Mouse (Mus musculus): ENCODE measurements around the gene Il4ra. TPM values are rescaled to one million over a fixed set of nuclear protein-coding genes. Genes with fewer than 3 reads are reported as not detected.

Gene Il4ra
- polyA plus RNA-seq, 1 experiment from 2014 or later: 13.1 TPM

- Histone ChIP-seq H3K4me2 (replicated peaks; ENCODE audit: low read depth, low read length) (no peak overlapping the region), H3K9ac (replicated peaks; ENCODE audit: low read length) (no peak overlapping the region), H3K27me3 (ENCODE audit: insufficient read depth, low read length) (no peaks in the 10 kb centered on the region), H3K4me1 (ENCODE audit: insufficient read depth, low read length) (peaks cover 2% of the 10 kb centered on the region; the same call in 1 of the 2 replicates), H3K9me3 (ENCODE audit: low read length) (0 out of 2 replicates have a peak, but pooled peaks cover 2% of the 10 kb centered on the region), H3K27ac (ENCODE audit: low read length) (no peak overlapping the region), H3K36me3 (ENCODE audit: insufficient read depth, low read length) (no peaks in the 10 kb centered on the region), H3K4me3 (ENCODE audit: low read length) (no peak overlapping the region)
- no peak for ATAC-seq (ENCODE audit: low FRiP score, low TSS enrichment)
- WGBS: 79% methylated on average over 6 of the region's 6 CpGs
Measured at GRCm38 (mm10) chr7:125517470-125517869, 34.5 kb upstream of the Il4ra start.

- ATAC-seq (ENCODE audit: low FRiP score, low TSS enrichment): no peak
- 82% methylated on average over 3 of the region's 3 CpGs for WGBS
- no peak overlapping the region for H3K9ac ChIP-seq (replicated peaks; ENCODE audit: low read length)
Measured at GRCm38 (mm10) chr7:125519715-125520114, 32.2 kb upstream of the Il4ra start.

GRCm38 (mm10) chr7:125523051-125523450, 28.9 kb upstream of the Il4ra start:
- WGBS: 60% methylated on average over 3 of the region's 3 CpGs
- H3K9me3 ChIP-seq (ENCODE audit: low read length): no peaks in the 10 kb centered on the region
- H3K27ac ChIP-seq (ENCODE audit: low read length): no peak overlapping the region
- no peaks in the 10 kb centered on the region for H3K36me3 ChIP-seq (ENCODE audit: insufficient read depth, low read length)
- no peaks in the 10 kb centered on the region for H3K4me1 ChIP-seq (ENCODE audit: insufficient read depth, low read length)
- no peak overlapping the region for H3K4me2 ChIP-seq (replicated peaks; ENCODE audit: low read depth, low read length)
- H3K9ac ChIP-seq (replicated peaks; ENCODE audit: low read length): no peak overlapping the region
- H3K27me3 ChIP-seq (ENCODE audit: insufficient read depth, low read length): no peaks in the 10 kb centered on the region
- no peak overlapping the region for H3K4me3 ChIP-seq (ENCODE audit: low read length)
- no peak for ATAC-seq (ENCODE audit: low FRiP score, low TSS enrichment)

More at GRCm38 (mm10) chr7:125519715-125520114, 32.2 kb upstream of the Il4ra start:
- Histone ChIP-seq H3K4me2 (replicated peaks; ENCODE audit: low read depth, low read length) (no peak overlapping the region), H3K27me3 (ENCODE audit: insufficient read depth, low read length) (no peaks in the 10 kb centered on the region), H3K27ac (ENCODE audit: low read length) (no peak overlapping the region), H3K4me1 (ENCODE audit: insufficient read depth, low read length) (peaks cover 2% of the 10 kb centered on the region; the same call in 1 of the 2 replicates), H3K9me3 (ENCODE audit: low read length) (no peaks in the 10 kb centered on the region), H3K36me3 (ENCODE audit: insufficient read depth, low read length) (no peaks in the 10 kb centered on the region), H3K4me3 (ENCODE audit: low read length) (no peak overlapping the region)

GRCm38 (mm10) chr7:125527186-125527585, 24.7 kb upstream of the Il4ra start:
- no peaks in the 10 kb centered on the region for H3K36me3 ChIP-seq (ENCODE audit: insufficient read depth, low read length)
- ATAC-seq (ENCODE audit: low FRiP score, low TSS enrichment): no peak
- H3K27me3 ChIP-seq (ENCODE audit: insufficient read depth, low read length): no peaks in the 10 kb centered on the region
- H3K4me2 ChIP-seq (replicated peaks; ENCODE audit: low read depth, low read length): no peak overlapping the region
- H3K9ac ChIP-seq (replicated peaks; ENCODE audit: low read length): no peak overlapping the region
- H3K4me3 ChIP-seq (ENCODE audit: low read length): no peak overlapping the region
- 85% methylated on average over 6 of the region's 6 CpGs for WGBS
- H3K4me1 ChIP-seq (ENCODE audit: insufficient read depth, low read length): no peaks in the 10 kb centered on the region
- H3K27ac ChIP-seq (ENCODE audit: low read length): no peak overlapping the region
- no peaks in the 10 kb centered on the region for H3K9me3 ChIP-seq (ENCODE audit: low read length)

GRCm38 (mm10) chr7:125527901-125528580, 23.9 kb upstream of the Il4ra start:
- Histone ChIP-seq H3K4me1 (ENCODE audit: insufficient read depth, low read length) (no peaks in the 10 kb centered on the region), H3K27me3 (ENCODE audit: insufficient read depth, low read length) (no peaks in the 10 kb centered on the region), H3K9ac (replicated peaks; ENCODE audit: low read length) (no peak overlapping the region), H3K4me3 (ENCODE audit: low read length) (no peak overlapping the region), H3K9me3 (ENCODE audit: low read length) (no peaks in the 10 kb centered on the region), H3K4me2 (replicated peaks; ENCODE audit: low read depth, low read length) (no peak overlapping the region), H3K27ac (ENCODE audit: low read length) (no peak overlapping the region), H3K36me3 (ENCODE audit: insufficient read depth, low read length) (no peaks in the 10 kb centered on the region)
- ATAC-seq (ENCODE audit: low FRiP score, low TSS enrichment): no peak
- WGBS: 83% methylated on average over 9 of the region's 9 CpGs

GRCm38 (mm10) chr7:125539351-125539750, 12.6 kb upstream of the Il4ra start:
- WGBS: 85% methylated on average over 3 of the region's 3 CpGs
- Histone ChIP-seq H3K9ac (replicated peaks; ENCODE audit: low read length) (no peak overlapping the region), H3K27ac (ENCODE audit: low read length) (no peak overlapping the region), H3K9me3 (ENCODE audit: low read length) (peaks cover 4% of the 10 kb centered on the region), H3K4me2 (replicated peaks; ENCODE audit: low read depth, low read length) (no peak overlapping the region), H3K36me3 (ENCODE audit: insufficient read depth, low read length) (no peaks in the 10 kb centered on the region), H3K4me3 (ENCODE audit: low read length) (no peak overlapping the region), H3K4me1 (ENCODE audit: insufficient read depth, low read length) (no peaks in the 10 kb centered on the region), H3K27me3 (ENCODE audit: insufficient read depth, low read length) (no peaks in the 10 kb centered on the region)
- no peak for ATAC-seq (ENCODE audit: low FRiP score, low TSS enrichment)

GRCm38 (mm10) chr7:125541026-125541425, 10.9 kb upstream of the Il4ra start:
- H3K4me1 ChIP-seq (ENCODE audit: insufficient read depth, low read length): no peaks in the 10 kb centered on the region
- no peak for ATAC-seq (ENCODE audit: low FRiP score, low TSS enrichment)
- H3K4me3 ChIP-seq (ENCODE audit: low read length): no peak overlapping the region
- no peaks in the 10 kb centered on the region for H3K27me3 ChIP-seq (ENCODE audit: insufficient read depth, low read length)
- no peaks in the 10 kb centered on the region for H3K36me3 ChIP-seq (ENCODE audit: insufficient read depth, low read length)
- H3K27ac ChIP-seq (ENCODE audit: low read length): no peak overlapping the region
- H3K9me3 ChIP-seq (ENCODE audit: low read length): no peaks in the 10 kb centered on the region
- 85% methylated on average over 1 of the region's 1 CpGs for whole genome bisulfite sequencing
- no peak overlapping the region for H3K9ac ChIP-seq (replicated peaks; ENCODE audit: low read length)
- no peak overlapping the region for H3K4me2 ChIP-seq (replicated peaks; ENCODE audit: low read depth, low read length)

GRCm38 (mm10) chr7:125541821-125542220, 10.1 kb upstream of the Il4ra start:
- H3K9ac ChIP-seq (replicated peaks; ENCODE audit: low read length): no peak overlapping the region
- ATAC-seq (ENCODE audit: low FRiP score, low TSS enrichment): no peak
- no peak overlapping the region for H3K4me2 ChIP-seq (replicated peaks; ENCODE audit: low read depth, low read length)
- no peak overlapping the region for H3K27ac ChIP-seq (ENCODE audit: low read length)
- H3K27me3 ChIP-seq (ENCODE audit: insufficient read depth, low read length): no peaks in the 10 kb centered on the region
- H3K4me3 ChIP-seq (ENCODE audit: low read length): no peak overlapping the region
- WGBS: 91% methylated on average over 2 of the region's 2 CpGs
- H3K36me3 ChIP-seq (ENCODE audit: insufficient read depth, low read length): no peaks in the 10 kb centered on the region
- no peaks in the 10 kb centered on the region for H3K9me3 ChIP-seq (ENCODE audit: low read length)
- H3K4me1 ChIP-seq (ENCODE audit: insufficient read depth, low read length): no peaks in the 10 kb centered on the region

- Histone ChIP-seq H3K9me3 (ENCODE audit: low read length) (no peaks in the 10 kb centered on the region), H3K9ac (replicated peaks; ENCODE audit: low read length) (no peak overlapping the region), H3K36me3 (ENCODE audit: insufficient read depth, low read length) (no peaks in the 10 kb centered on the region), H3K4me3 (ENCODE audit: low read length) (no peak overlapping the region), H3K27me3 (ENCODE audit: insufficient read depth, low read length) (no peaks in the 10 kb centered on the region), H3K4me1 (ENCODE audit: insufficient read depth, low read length) (no peaks in the 10 kb centered on the region), H3K27ac (ENCODE audit: low read length) (no peak overlapping the region), H3K4me2 (replicated peaks; ENCODE audit: low read depth, low read length) (no peak overlapping the region)
- 84% methylated on average over 11 of the region's 11 CpGs for WGBS
- ATAC-seq (ENCODE audit: low FRiP score, low TSS enrichment): no peak
Measured at GRCm38 (mm10) chr7:125542335-125543050, 9.4 kb upstream of the Il4ra start.

- WGBS: 52% methylated on average over 3 of the region's 3 CpGs
- Histone ChIP-seq H3K9me3 (ENCODE audit: low read length) (no peaks in the 10 kb centered on the region), H3K27ac (ENCODE audit: low read length) (no peak overlapping the region), H3K36me3 (ENCODE audit: insufficient read depth, low read length) (no peaks in the 10 kb centered on the region), H3K4me2 (replicated peaks; ENCODE audit: low read depth, low read length) (no peak overlapping the region), H3K9ac (replicated peaks; ENCODE audit: low read length) (no peak overlapping the region), H3K4me3 (ENCODE audit: low read length) (no peak overlapping the region), H3K27me3 (ENCODE audit: insufficient read depth, low read length) (no peaks in the 10 kb centered on the region), H3K4me1 (ENCODE audit: insufficient read depth, low read length) (no peaks in the 10 kb centered on the region)
- no peak for ATAC-seq (ENCODE audit: low FRiP score, low TSS enrichment)
Measured at GRCm38 (mm10) chr7:125543497-125543896, 8.4 kb upstream of the Il4ra start.
